Mouse (Mus musculus) heart, embryonic 14.5 days (tissue): ENCODE data around the gene Mettl1. TPM values are rescaled to one million over a fixed set of nuclear protein-coding genes. Genes with fewer than 3 reads are reported as not detected.

Experiments
- ATAC-seq: fragments of 200-750 bp; cut with Nextera tagmentation; 2 replicates; pipeline ENCODE4 v1.8.0; 2017; ENCODE audit warnings: low read depth, moderate TSS enrichment; ENCODE audit not compliant: insufficient number of reproducible peaks, insufficient read depth, low FRiP score
- H3K27ac ChIP-seq, 2 experiments: fragments of 200-500 bp in 1 of 2; fragments of 300-500 bp in 1 of 2; sonication (generic) in 1 of 2; replicated peaks in 1 of 2; 2 replicates each; pipeline ENCODE4 v1.5.1; 2012 to 2014; ENCODE audit warnings: low read depth in 2 of 2, low read length in 2 of 2, control low read depth in 1 of 2, mild to moderate bottlenecking in 1 of 2, mixed read lengths in 1 of 2; ENCODE audit not compliant: control insufficient read depth in 1 of 2, insufficient read depth in 1 of 2
- H3K27me3 ChIP-seq: fragments of 300-500 bp; sonication (generic); 2 replicates; pipeline ENCODE4 v1.6.1; 2014; ENCODE audit warnings: mild to moderate bottlenecking, low read length, control low read depth; ENCODE audit not compliant: control insufficient read depth, insufficient read depth
- H3K36me3 ChIP-seq: fragments of 300-500 bp; sonication (generic); 2 replicates; pipeline ENCODE4 v1.6.1; 2014; ENCODE audit warnings: mild to moderate bottlenecking, control low read depth, low read length, mixed read lengths; ENCODE audit not compliant: control insufficient read depth, insufficient read depth
- H3K4me1 ChIP-seq, 2 experiments: fragments of 200-500 bp in 1 of 2; fragments of 300-500 bp in 1 of 2; sonication (generic) in 1 of 2; 2 replicates each; pipeline ENCODE4 v1.6.1; 2012 to 2014; ENCODE audit warnings: low read length in 2 of 2, control low read depth in 1 of 2, mixed read lengths in 1 of 2; ENCODE audit not compliant: control insufficient read depth in 2 of 2, insufficient read depth in 2 of 2
- H3K4me2 ChIP-seq: fragments of 300-500 bp; sonication (generic); 2 replicates; pipeline ENCODE4 v1.6.1; 2014; ENCODE audit warnings: mild to moderate bottlenecking, low read length
- H3K4me3 ChIP-seq, 2 experiments: fragments of 200-500 bp in 1 of 2; fragments of 300-500 bp in 1 of 2; sonication (generic) in 1 of 2; 2 replicates each; pipeline ENCODE4 v1.5.1; 2012 to 2014; ENCODE audit warnings: low read length in 2 of 2, mild to moderate bottlenecking in 2 of 2, control low read depth in 1 of 2, low read depth in 1 of 2, moderate library complexity in 1 of 2; ENCODE audit not compliant: control insufficient read depth in 1 of 2, insufficient read depth in 1 of 2
- H3K9ac ChIP-seq: fragments of 300-500 bp; sonication (generic); 2 replicates; pipeline ENCODE4 v1.6.1; 2014; ENCODE audit warnings: mild to moderate bottlenecking, low read length
- H3K9me3 ChIP-seq: fragments of 300-500 bp; sonication (generic); 2 replicates; pipeline ENCODE4 v1.6.1; 2016; ENCODE audit warnings: low read length, control low read depth; ENCODE audit not compliant: control insufficient read depth
- WGBS: fragments of 180-500 bp; shearing (Covaris S2); extraction: QIAGEN DNeasy Blood & Tissue Kit; methylation state at CpG from one replicate; pipeline ENCODE4 v1.1.7; 2014; 5-methylcytosine and 5-hydroxymethylcytosine counted together
- polyA plus RNA-seq: library from polyadenylated mRNA; unstranded; fragments of >200 nt; fragmentation: Nextera tagmentation; extraction: Ambion mirVana; gene quantifications from 2 replicates; pipeline ENCODE4 v1.2.1, GENCODE M21; 2014

Mettl1 gene
- polyA plus RNA-seq, 1 experiment from 2014 or later = 36.3 TPM

- H3K9me3 ChIP-seq = no peaks in the 10 kb centered on the region
- H3K9ac ChIP-seq = no peak overlapping the region
- H3K4me2 ChIP-seq = no peak overlapping the region
- 74% methylated on average over 8 of the region's 8 CpGs for WGBS
- no peak for ATAC-seq
- H3K36me3 ChIP-seq = peaks cover 12% of the 10 kb centered on the region
- no peak overlapping the region for H3K27ac ChIP-seq
- no peaks in the 10 kb centered on the region for H3K27me3 ChIP-seq
- no peak overlapping the region for H3K4me3 ChIP-seq
- peaks cover 0 to 6% of the 10 kb centered on the region in 2 experiments; a peak in 2 of 4 replicates for H3K4me1 ChIP-seq
Measured at GRCm38 (mm10) chr10:127033301-127033741, 7.9 kb upstream of the Mettl1 start.

GRCm38 (mm10) chr10:127036273-127036672 is 4.9 kb upstream of the Mettl1 start:
- H3K27ac ChIP-seq = no peak overlapping the region
- peaks cover 8% of the 10 kb centered on the region for H3K27me3 ChIP-seq
- H3K36me3 ChIP-seq = no peaks in the 10 kb centered on the region
- no peak overlapping the region for H3K4me3 ChIP-seq
- H3K9me3 ChIP-seq = no peaks in the 10 kb centered on the region
- H3K4me2 ChIP-seq = no peak overlapping the region
- ATAC-seq = no peak
- WGBS = 80% methylated on average over 12 of the region's 12 CpGs
- no peaks in the 10 kb centered on the region for H3K4me1 ChIP-seq
- no peak overlapping the region for H3K9ac ChIP-seq

DNA sequence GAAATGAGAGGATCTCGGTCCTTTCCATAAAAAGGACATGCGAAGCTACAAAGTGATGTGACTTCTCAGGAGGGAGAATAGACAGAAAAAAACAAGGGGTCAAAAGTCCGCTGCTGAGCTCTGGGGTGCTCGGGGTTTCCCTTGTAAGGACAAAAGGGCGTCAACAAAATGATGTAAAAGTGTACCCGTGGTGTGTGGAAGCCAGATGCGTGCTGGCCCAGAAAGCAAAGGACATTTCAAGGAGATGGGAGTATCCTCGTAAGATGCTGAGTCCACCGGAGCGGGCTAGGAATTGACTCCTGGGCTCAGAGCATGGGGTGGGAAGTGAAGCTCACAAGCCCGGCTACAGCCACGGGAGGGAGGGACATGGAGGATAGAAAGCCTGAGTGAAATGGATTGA is 3.6 kb upstream of the Mettl1 start:
- Histone ChIP-seq H3K4me3 (no peak overlapping the region), H3K9ac (no peak overlapping the region), H3K4me2 (no peak overlapping the region), H3K27me3 (peaks cover 8% of the 10 kb centered on the region), H3K36me3 (no peaks in the 10 kb centered on the region), H3K27ac (no peak overlapping the region), H3K4me1 (peaks cover 0 to 4% of the 10 kb centered on the region in 2 experiments; a peak in 3 of 4 replicates), H3K9me3 (no peaks in the 10 kb centered on the region)
- 76% methylated on average over 12 of the region's 12 CpGs for WGBS
- ATAC-seq = no peak

DNA sequence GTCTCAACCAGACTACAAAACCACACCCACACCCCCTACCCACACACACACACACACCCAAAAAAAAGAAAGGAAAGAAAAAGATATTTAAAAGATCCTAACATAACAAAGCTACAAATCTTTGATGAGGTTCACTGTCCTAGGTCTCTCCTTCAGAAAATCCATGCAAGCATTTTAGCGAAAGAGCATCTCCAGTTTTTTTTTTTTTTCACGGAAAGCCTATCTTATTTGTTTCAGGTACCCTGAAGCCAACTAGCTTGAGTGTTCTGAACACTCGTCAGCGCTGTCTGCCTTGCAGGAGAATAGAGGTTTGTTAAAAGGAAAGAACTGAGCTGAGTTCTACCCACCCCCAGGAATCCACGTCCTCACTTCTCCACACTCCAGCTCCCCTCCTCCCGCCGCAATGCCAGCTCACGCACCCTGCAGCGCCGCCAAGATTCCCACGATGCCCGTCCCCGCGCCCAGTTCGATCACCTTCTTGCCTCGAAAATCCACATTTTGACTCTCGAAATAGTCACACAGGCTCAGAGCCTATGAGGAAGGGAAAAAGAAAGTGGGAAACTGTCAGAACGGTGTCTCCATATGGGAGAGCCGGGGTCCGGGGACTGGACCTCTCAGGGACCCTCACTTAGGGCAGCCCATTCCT is 522 bp upstream of the Mettl1 start:
- H3K9me3 ChIP-seq = no peaks in the 10 kb centered on the region
- peaks cover 18% of the 10 kb centered on the region for H3K36me3 ChIP-seq
- WGBS = 2% methylated on average over 20 of the region's 20 CpGs
- peaks cover 8% of the 10 kb centered on the region for H3K27me3 ChIP-seq
- peak overlapping the region; percentile 62 to 75 for H3K4me3 ChIP-seq
- peaks cover 0 to 6% of the 10 kb centered on the region in 2 experiments; a peak in 3 of 4 replicates for H3K4me1 ChIP-seq
- no peak for ATAC-seq
- peak overlapping the region; percentile 96 for H3K4me2 ChIP-seq
- H3K9ac ChIP-seq = peak overlapping the region; percentile 77
- H3K27ac ChIP-seq = no peak overlapping the region

DNA sequence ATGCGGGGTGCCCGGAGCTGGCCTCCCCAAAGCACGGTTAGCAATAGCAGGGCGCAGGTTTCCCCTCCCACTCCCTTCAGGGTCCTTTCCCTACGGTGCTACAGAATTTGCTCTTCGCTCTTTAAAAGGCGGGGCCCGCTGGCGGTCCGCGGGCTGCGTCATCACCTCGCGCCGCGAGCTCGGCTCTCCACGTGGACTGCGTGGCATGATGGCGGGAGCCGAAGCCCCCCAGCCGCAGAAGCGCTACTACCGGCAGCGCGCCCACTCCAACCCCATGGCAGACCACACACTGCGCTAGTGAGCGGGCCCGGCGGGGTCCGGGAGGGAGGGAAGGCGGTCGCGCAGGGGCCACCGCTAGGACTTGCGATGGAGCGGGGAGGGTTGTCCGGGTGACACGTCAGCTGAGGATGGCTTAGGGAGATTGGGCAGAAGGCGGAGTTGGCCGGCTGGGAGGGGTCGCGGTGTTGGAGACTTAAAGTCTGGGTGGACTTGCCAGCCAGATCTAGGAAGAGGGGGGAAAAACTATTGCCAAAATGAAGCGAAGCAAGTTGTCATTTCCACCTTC is 642 bp downstream of the Mettl1 start:
- Histone ChIP-seq H3K36me3 (peaks cover 22% of the 10 kb centered on the region), H3K4me2 (peak overlapping the region; percentile 96), H3K4me1 (peaks cover 0 to 6% of the 10 kb centered on the region in 2 experiments; a peak in 3 of 4 replicates), H3K9ac (peak overlapping the region; percentile 77), H3K9me3 (no peaks in the 10 kb centered on the region), H3K27me3 (peaks cover 8% of the 10 kb centered on the region), H3K27ac (peak overlapping the region; percentile 20 to 50; a peak in 3 of 4 replicates), H3K4me3 (peak overlapping the region; percentile 62 to 75)
- ATAC-seq = peak; percentile 79
- under 1% methylated on average over 44 of the region's 44 CpGs for WGBS

- Histone ChIP-seq H3K27ac (peak overlapping the region in 1 of 2 experiments; percentile 50; a peak in 2 of 4 replicates), H3K27me3 (peaks cover 11% of the 10 kb centered on the region), H3K4me2 (peak overlapping the region; percentile 96), H3K9ac (peak overlapping the region; percentile 77), H3K36me3 (peaks cover 22% of the 10 kb centered on the region), H3K9me3 (no peaks in the 10 kb centered on the region), H3K4me3 (peak overlapping the region; percentile 62 to 75), H3K4me1 (peaks cover 0 to 6% of the 10 kb centered on the region in 2 experiments; a peak in 3 of 4 replicates)
- WGBS = 20% methylated on average over 5 of the region's 5 CpGs
- ATAC-seq = no peak
Measured at GRCm38 (mm10) chr10:127042468-127043115, 1.4 kb downstream of the Mettl1 start.

GRCm38 (mm10) chr10:127043187-127043586 is 2.0 kb downstream of the Mettl1 start:
- H3K27me3 ChIP-seq = peaks cover 17% of the 10 kb centered on the region
- H3K9me3 ChIP-seq = no peaks in the 10 kb centered on the region
- no peak overlapping the region for H3K4me2 ChIP-seq
- no peak for ATAC-seq
- no peak overlapping the region for H3K4me3 ChIP-seq
- WGBS = 81% methylated on average over 6 of the region's 6 CpGs
- peaks cover 0 to 6% of the 10 kb centered on the region in 2 experiments; a peak in 3 of 4 replicates for H3K4me1 ChIP-seq
- no peak overlapping the region for H3K27ac ChIP-seq
- no peak overlapping the region for H3K9ac ChIP-seq
- peaks cover 22% of the 10 kb centered on the region for H3K36me3 ChIP-seq
